Mouse (Mus musculus) heart, postnatal 0 days (tissue): Measurements from ENCODE around the gene Nacad.

Experiments used
- CTCF ChIP-seq: IDR thresholded peaks from 2 replicates; pipeline ENCODE4 v1.5.1; 2016; ENCODE audit warnings: antibody characterized with exemption, control low read depth, low read depth
- EP300 ChIP-seq: IDR thresholded peaks from 2 replicates; pipeline ENCODE4 v1.6.1; 2016; ENCODE audit warnings: antibody characterized with exemption, low read depth

DNA sequence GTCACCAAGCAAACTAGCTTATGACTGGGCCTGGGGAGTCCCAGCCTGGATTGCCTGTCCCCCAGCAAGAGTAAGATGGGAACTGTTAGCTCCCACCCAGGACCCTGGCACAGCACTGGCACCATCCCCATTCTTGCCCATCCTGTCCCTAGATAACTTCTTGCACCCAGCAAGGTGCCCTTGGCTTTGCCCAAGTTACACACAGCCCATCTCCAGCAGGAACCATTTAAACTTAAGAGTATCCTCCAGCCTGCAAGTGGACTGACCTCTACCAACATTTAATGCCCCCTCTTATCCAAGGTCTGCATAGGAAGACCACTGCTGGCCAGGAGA is 1.3 kb downstream of the Nacad start:
- TF ChIP-seq CTCF (no peak), EP300 (no peak)
